Mouse (Mus musculus): ENCODE data around the gene Arih2.

Gene Arih2

DNA sequence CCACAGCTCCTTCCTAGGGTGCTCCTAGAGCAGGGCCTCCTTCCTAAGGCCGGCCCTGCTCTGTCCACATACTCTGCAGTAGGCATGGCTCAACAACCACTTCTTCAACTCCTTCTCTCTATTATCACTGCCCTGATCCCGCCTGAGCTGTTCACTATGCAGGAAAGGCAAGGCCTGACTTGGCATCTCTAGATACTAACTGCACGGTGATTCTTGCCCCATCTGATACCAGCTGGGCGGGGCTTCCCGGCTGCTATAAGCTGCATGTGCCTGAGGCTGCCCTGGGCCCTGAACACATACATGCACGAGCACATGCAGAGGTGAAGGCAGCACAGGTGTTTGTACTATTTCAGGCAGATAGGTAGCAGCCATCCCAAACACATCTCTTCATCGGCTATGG lies 85.1 kb downstream of the Arih2 start:
- DNase-seq (ENCODE audit: low spot score in 2 of 2): no peak

GRCm38 (mm10) chr9:108563671-108564070 lies 85.5 kb downstream of the Arih2 start:
- no peak for DNase-seq (ENCODE audit: low spot score in 2 of 2)

DNA sequence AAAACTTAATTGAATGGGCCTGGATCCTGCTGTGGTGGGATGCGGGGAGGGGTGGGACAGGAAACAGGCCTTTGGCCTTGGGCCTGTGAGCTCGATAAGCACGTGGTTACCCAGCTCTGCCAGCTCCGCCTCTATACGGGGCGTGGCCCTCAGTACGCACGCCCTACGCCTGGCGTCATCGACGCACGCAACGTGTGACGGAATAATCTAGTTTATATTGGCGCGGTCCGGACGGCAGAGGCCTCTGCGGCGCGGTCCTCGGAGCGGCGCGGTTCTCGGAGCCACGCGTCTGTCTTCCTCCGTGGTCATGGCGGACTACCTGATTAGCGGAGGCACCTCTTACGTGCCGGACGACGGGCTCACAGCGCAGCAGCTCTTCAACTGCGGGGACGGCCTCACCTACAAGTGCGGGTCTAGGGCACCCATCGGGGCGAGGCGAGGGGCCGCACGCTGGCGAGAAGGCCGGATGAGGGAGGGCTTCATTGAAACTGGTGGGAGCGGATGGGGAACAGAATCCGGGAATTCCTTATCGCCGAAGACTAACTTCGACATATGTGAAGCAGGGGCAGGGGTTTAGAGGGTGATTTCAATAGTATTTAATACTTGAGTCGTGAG lies 88.9 kb downstream of the Arih2 start, which contains the start of gene Impdh2:
TSS of gene Impdh2 (plus strand) at position 60 of the 615 bp plus-strand sequence.
- peak; percentile 82 to 85 for DNase-seq (ENCODE audit: low spot score in 2 of 2)

- DNase-seq (ENCODE audit: low spot score in 2 of 2): no peak
These were observed 90.0 kb downstream of the Arih2 start for GRCm38 (mm10) chr9:108559169-108559568.

All from frontal cortex, postnatal 25 days (tissue).